Mouse (Mus musculus) CD4-positive, CD25-positive, alpha-beta regulatory T cell, adult 2 months (primary cell): ENCODE measurements around the gene Blm.
"Not testable (repeated sequence)": the region's sequence is repeated elsewhere in the genome, so short reads cannot be mapped to it uniquely, and the experiment has no call there.

Source experiments
- DNase-seq: peaks from one replicate; pipeline ENCODE4 v3.0.0-alpha.2; 2012; ENCODE audit warnings: low read depth, low spot score

Blm gene

GRCm38 (mm10) chr7:80534291-80535008 lies 469 bp downstream of the Blm start:
- DNase-seq = peak; percentile 89

GRCm38 (mm10) chr7:80531087-80531486 lies 3.8 kb downstream of the Blm start:
- no peak for DNase-seq

GRCm38 (mm10) chr7:80530646-80531045 lies 4.3 kb downstream of the Blm start:
- no peak for DNase-seq

- no peak for DNase-seq
Observed at GRCm38 (mm10) chr7:80526698-80527097, 8.2 kb downstream of the Blm start.

- DNase-seq = no peak
Observed at GRCm38 (mm10) chr7:80512408-80513085, 22.4 kb downstream of the Blm start.

- not testable (repeated sequence) for DNase-seq
Observed at GRCm38 (mm10) chr7:80507697-80508096, 27.2 kb downstream of the Blm start.

GRCm38 (mm10) chr7:80506007-80506406 lies 28.9 kb downstream of the Blm start:
- no peak for DNase-seq

- DNase-seq = no peak
Observed at GRCm38 (mm10) chr7:80504920-80505319, 30.0 kb downstream of the Blm start.

GRCm38 (mm10) chr7:80501006-80501405 lies 33.9 kb downstream of the Blm start:
- DNase-seq = no peak

GRCm38 (mm10) chr7:80500099-80500498 lies 34.8 kb downstream of the Blm start:
- DNase-seq = no peak

GRCm38 (mm10) chr7:80499190-80499962 lies 35.5 kb downstream of the Blm start:
- no peak for DNase-seq

- no peak for DNase-seq
Observed at GRCm38 (mm10) chr7:80496656-80497055, 38.3 kb downstream of the Blm start.

GRCm38 (mm10) chr7:80495210-80495609 lies 39.7 kb downstream of the Blm start:
- DNase-seq = no peak

- no peak for DNase-seq
Observed at GRCm38 (mm10) chr7:80491995-80492394, 42.9 kb downstream of the Blm start.

GRCm38 (mm10) chr7:80491086-80491485 lies 43.8 kb downstream of the Blm start:
- no peak for DNase-seq

- DNase-seq = no peak
Observed at GRCm38 (mm10) chr7:80490351-80490750, 44.6 kb downstream of the Blm start.

- no peak for DNase-seq
Observed at GRCm38 (mm10) chr7:80489445-80489844, 45.5 kb downstream of the Blm start.

- DNase-seq = no peak
Observed at GRCm38 (mm10) chr7:80487239-80487638, 47.7 kb downstream of the Blm start.

- no peak for DNase-seq
Observed at GRCm38 (mm10) chr7:80480097-80480496, 54.8 kb downstream of the Blm start.

GRCm38 (mm10) chr7:80473837-80474236 lies 61.1 kb downstream of the Blm start:
- peak; percentile 34 for DNase-seq

- DNase-seq = no peak
Observed at GRCm38 (mm10) chr7:80468851-80469250, 66.1 kb downstream of the Blm start.

- no peak for DNase-seq
Observed at GRCm38 (mm10) chr7:80467334-80467733, 67.6 kb downstream of the Blm start.
